Mouse (Mus musculus): ENCODE data around the gene Lpp. TPM values are rescaled to one million over a fixed set of nuclear protein-coding genes. Genes with fewer than 3 reads are reported as not detected.

The Lpp gene
- total and polyA plus RNA-seq, 2 experiments from 2014 or later: 7.9 to 15.9 TPM

DNA sequence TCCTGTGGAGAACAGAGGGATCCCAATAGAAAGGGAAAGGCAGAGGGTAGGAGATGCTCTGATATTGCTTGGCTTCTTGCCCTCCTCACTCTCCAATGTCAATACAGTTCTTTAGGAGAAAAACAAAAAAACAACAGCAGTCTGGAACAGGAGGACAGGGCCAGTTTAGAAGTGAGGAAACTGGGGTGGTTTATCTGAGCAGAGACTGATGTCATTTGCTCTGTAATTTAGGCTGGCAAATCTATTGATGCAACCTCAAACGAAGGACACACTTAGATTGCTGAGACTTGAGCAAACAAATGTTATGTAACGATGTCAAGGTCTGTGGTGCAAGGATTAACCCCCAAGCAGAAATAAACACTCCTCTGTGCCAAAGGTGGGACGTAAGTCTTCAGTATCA is 123.7 kb downstream of the Lpp start:
- Histone ChIP-seq H3K9me3 (ENCODE audit: low read length) (no peaks in the 10 kb centered on the region), H3K27ac (ENCODE audit: low read depth, low read length) (no peak overlapping the region), H3K4me2 (ENCODE audit: low read depth, low read length, poor library complexity, severe bottlenecking) (no peak overlapping the region), H3K4me1 (ENCODE audit: insufficient read depth, low read length) (no peaks in the 10 kb centered on the region), H3K36me3 (ENCODE audit: insufficient read depth, low read length) (no peaks in the 10 kb centered on the region), H3K9ac (replicated peaks; ENCODE audit: low read length, poor library complexity, severe bottlenecking) (no peak overlapping the region), H3K27me3 (ENCODE audit: insufficient read depth, low read length) (no peaks in the 10 kb centered on the region), H3K4me3 (ENCODE audit: low read depth, low read length) (no peak overlapping the region)
- DNase-seq (ENCODE audit: low spot score) (no peak), ATAC-seq (ENCODE audit: low FRiP score) (no peak)
- TF ChIP-seq CTCF (IDR thresholded peaks at IDR 0.05): no peak
- 87% methylated on average over 3 of the region's 3 CpGs for WGBS

DNA sequence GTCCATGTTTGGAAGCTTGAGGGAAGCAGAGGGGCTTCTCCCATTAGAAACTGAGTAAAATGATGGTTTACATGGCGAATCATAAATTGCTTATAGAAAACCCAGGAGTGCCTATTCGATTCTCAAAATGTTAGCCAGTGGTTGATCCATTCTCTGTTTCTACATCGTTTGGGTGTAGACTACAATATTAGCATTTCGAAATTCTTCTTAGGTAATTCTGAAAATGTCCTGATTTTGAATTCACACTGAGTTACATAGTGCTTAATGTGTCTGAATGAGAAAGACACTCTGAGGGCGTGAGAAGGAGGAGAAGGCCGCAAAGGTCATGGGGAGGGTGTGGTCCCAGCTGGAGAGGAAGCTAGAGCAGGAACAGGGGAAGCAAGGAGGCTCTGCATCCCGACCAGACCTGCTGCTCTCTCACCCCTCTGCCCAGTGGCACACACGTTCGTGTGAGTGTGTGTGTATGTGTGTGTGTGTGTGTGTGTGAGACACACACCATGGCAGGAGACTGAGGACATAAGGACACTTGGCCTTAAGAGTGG is 124.3 kb downstream of the Lpp start:
- Histone ChIP-seq H3K27me3 (ENCODE audit: insufficient read depth, low read length) (no peaks in the 10 kb centered on the region), H3K4me1 (ENCODE audit: insufficient read depth, low read length) (no peaks in the 10 kb centered on the region), H3K4me2 (ENCODE audit: low read depth, low read length, poor library complexity, severe bottlenecking) (no peak overlapping the region), H3K27ac (ENCODE audit: low read depth, low read length) (no peak overlapping the region), H3K9me3 (ENCODE audit: low read length) (no peaks in the 10 kb centered on the region), H3K9ac (replicated peaks; ENCODE audit: low read length, poor library complexity, severe bottlenecking) (no peak overlapping the region), H3K36me3 (ENCODE audit: insufficient read depth, low read length) (no peaks in the 10 kb centered on the region), H3K4me3 (ENCODE audit: low read depth, low read length) (no peak overlapping the region)
- DNase-seq (ENCODE audit: low spot score) (no peak), ATAC-seq (ENCODE audit: low FRiP score) (no peak)
- TF ChIP-seq CTCF (IDR thresholded peaks at IDR 0.05): no peak
- 70% methylated on average over 9 of the region's 9 CpGs for WGBS

DNA sequence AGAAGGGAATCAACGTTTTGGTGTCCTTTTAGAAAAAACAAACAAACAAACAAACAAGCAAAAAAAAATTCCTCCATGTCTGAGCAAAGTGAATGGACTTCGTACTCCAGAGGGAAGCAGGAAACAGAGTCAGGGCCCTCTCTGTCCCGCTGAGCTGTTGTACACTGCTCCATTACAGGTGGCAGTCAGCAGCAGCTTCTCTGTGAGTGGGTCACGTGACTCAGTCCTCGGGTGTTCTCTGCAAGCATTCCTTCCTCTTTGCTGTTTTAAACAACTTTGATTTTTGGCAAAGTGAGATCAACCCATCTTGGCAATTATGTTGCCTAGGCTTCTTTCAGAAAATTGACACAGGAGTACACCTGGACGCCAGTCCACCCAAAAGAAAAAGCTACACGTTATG is 125.5 kb downstream of the Lpp start:
- no peaks in the 10 kb centered on the region for H3K36me3 ChIP-seq (ENCODE audit: insufficient read depth, low read length)
- no peaks in the 10 kb centered on the region for H3K27me3 ChIP-seq (ENCODE audit: insufficient read depth, low read length)
- no peak overlapping the region for H3K27ac ChIP-seq (ENCODE audit: low read depth, low read length)
- H3K4me3 ChIP-seq (ENCODE audit: low read depth, low read length): no peak overlapping the region
- no peak for ATAC-seq (ENCODE audit: low FRiP score)
- no peaks in the 10 kb centered on the region for H3K4me1 ChIP-seq (ENCODE audit: insufficient read depth, low read length)
- whole genome bisulfite sequencing: 78% methylated on average over 7 of the region's 7 CpGs
- DNase-seq (ENCODE audit: low spot score): no peak
- no peak overlapping the region for H3K4me2 ChIP-seq (ENCODE audit: low read depth, low read length, poor library complexity, severe bottlenecking)
- no peaks in the 10 kb centered on the region for H3K9me3 ChIP-seq (ENCODE audit: low read length)
- TF ChIP-seq CTCF (IDR thresholded peaks at IDR 0.05): no peak
- no peak overlapping the region for H3K9ac ChIP-seq (replicated peaks; ENCODE audit: low read length, poor library complexity, severe bottlenecking)

DNA sequence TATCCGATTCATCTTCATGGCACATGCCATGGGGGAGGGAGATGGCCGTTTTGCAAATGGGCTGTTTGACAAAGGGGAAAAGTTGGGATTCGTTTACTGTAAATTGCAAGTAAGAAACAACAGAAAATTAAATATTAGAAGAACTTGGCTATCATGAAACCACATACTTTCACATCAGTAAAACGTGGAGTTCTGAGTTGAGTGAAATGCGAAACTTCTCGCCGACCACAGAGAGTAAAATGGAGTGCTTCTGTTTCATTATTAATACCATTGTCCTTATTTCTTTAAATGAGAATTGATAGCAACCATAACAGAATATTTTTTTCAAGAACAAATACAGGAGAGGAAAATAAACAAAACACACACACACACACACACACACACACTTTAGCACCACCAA is 133.9 kb downstream of the Lpp start:
- H3K36me3 ChIP-seq (ENCODE audit: insufficient read depth, low read length): no peaks in the 10 kb centered on the region
- DNase-seq (ENCODE audit: low spot score): no peak
- no peak for TF ChIP-seq CTCF (IDR thresholded peaks at IDR 0.05)
- no peak overlapping the region for H3K4me3 ChIP-seq (ENCODE audit: low read depth, low read length)
- H3K4me2 ChIP-seq (ENCODE audit: low read depth, low read length, poor library complexity, severe bottlenecking): no peak overlapping the region
- 93% methylated on average over 7 of the region's 7 CpGs for WGBS
- H3K9ac ChIP-seq (replicated peaks; ENCODE audit: low read length, poor library complexity, severe bottlenecking): no peak overlapping the region
- ATAC-seq (ENCODE audit: low FRiP score): no peak
- no peaks in the 10 kb centered on the region for H3K4me1 ChIP-seq (ENCODE audit: insufficient read depth, low read length)
- H3K27ac ChIP-seq (ENCODE audit: low read depth, low read length): no peak overlapping the region
- H3K27me3 ChIP-seq (ENCODE audit: insufficient read depth, low read length): no peaks in the 10 kb centered on the region
- no peaks in the 10 kb centered on the region for H3K9me3 ChIP-seq (ENCODE audit: low read length)

DNA sequence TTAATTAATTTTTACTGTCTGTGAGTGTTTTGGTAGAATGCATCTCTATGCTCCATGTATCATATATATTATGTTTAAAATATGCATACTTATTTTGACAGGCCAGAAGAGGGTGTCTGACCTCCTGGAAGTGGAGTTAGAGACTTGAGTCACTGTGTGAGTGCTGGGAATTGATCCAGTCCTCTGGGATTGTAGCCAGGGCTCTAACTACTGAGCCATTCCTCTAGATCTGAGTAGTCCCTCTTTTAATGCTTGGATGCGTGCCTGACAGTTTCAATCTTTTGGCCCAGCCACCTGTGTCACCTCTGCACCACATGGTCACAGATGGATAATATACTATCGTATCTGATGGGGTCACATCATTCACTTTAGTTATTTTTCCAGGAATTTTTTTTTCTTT is 138.4 kb downstream of the Lpp start:
- H3K36me3 ChIP-seq (ENCODE audit: insufficient read depth, low read length): no peaks in the 10 kb centered on the region
- no peak overlapping the region for H3K4me3 ChIP-seq (ENCODE audit: low read depth, low read length)
- no peaks in the 10 kb centered on the region for H3K4me1 ChIP-seq (ENCODE audit: insufficient read depth, low read length)
- WGBS: 89% methylated on average over 2 of the region's 2 CpGs
- H3K4me2 ChIP-seq (ENCODE audit: low read depth, low read length, poor library complexity, severe bottlenecking): no peak overlapping the region
- no peak overlapping the region for H3K9ac ChIP-seq (replicated peaks; ENCODE audit: low read length, poor library complexity, severe bottlenecking)
- no peak overlapping the region for H3K27ac ChIP-seq (ENCODE audit: low read depth, low read length)
- no peaks in the 10 kb centered on the region for H3K27me3 ChIP-seq (ENCODE audit: insufficient read depth, low read length)
- DNase-seq (ENCODE audit: low spot score): no peak
- ATAC-seq (ENCODE audit: low FRiP score): no peak
- H3K9me3 ChIP-seq (ENCODE audit: low read length): no peaks in the 10 kb centered on the region
- no peak for TF ChIP-seq CTCF (IDR thresholded peaks at IDR 0.05)

DNA sequence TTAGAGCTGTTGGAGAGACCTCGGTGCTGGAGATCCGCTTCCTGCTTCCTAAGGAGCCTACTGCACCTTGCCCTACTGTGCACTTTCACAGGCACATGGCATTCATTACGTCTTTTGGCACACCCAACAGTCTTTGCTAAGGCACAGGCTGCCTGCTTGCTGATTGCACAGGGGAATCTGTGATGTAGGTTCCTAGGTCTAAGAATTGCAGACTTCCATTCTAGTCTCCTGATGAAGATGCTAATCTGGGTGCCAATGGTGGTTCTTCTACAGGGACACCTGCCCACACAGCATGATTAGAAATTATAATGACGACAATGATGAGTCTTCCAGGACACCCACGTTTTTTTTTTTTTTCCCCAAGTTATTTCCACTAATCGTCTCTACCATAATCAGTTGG is 141.9 kb downstream of the Lpp start:
- DNase-seq (ENCODE audit: low spot score) (no peak), ATAC-seq (ENCODE audit: low FRiP score) (no peak)
- TF ChIP-seq CTCF (IDR thresholded peaks at IDR 0.05): no peak
- Histone ChIP-seq H3K27me3 (ENCODE audit: insufficient read depth, low read length) (no peaks in the 10 kb centered on the region), H3K4me2 (ENCODE audit: low read depth, low read length, poor library complexity, severe bottlenecking) (no peak overlapping the region), H3K4me1 (ENCODE audit: insufficient read depth, low read length) (no peaks in the 10 kb centered on the region), H3K4me3 (ENCODE audit: low read depth, low read length) (no peak overlapping the region), H3K9ac (replicated peaks; ENCODE audit: low read length, poor library complexity, severe bottlenecking) (no peak overlapping the region), H3K36me3 (ENCODE audit: insufficient read depth, low read length) (no peaks in the 10 kb centered on the region), H3K9me3 (ENCODE audit: low read length) (no peaks in the 10 kb centered on the region), H3K27ac (ENCODE audit: low read depth, low read length) (no peak overlapping the region)
- 90% methylated on average over 6 of the region's 6 CpGs for WGBS
